Mouse (Mus musculus): Measurements from ENCODE around the gene Serpinb1b. TPM values are rescaled to one million over a fixed set of nuclear protein-coding genes. Genes with fewer than 3 reads are reported as not detected.

Gene Serpinb1b
- polyA plus RNA-seq, 1 experiment from 2014 or later = 2.0 TPM

DNA sequence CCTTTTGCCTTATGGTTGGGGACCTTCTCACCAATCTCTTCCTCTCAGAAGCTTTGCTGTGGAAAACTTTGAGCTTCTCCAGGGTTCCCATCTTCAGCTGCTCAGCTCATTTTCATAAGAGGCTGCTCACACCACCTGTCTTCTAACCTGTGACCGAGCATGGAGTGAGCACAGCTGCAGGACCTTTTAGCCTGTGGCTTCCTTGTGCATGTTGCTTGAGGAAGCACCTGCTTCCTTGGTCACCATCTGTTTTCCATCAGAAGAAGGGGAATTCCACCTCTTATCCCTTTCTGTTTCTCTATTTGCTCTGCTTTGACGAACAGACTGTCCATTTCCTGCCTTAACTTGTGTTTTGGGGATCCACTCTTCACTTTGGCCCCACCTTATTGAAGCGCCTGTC lies 34.7 kb downstream of the Serpinb1b start:
- ATAC-seq (replicated peaks) = no peak
- Histone ChIP-seq H3K4me1 (no peaks in the 10 kb centered on the region), H3K27me3 (replicated peaks) (no peaks in the 10 kb centered on the region), H3K4me2 (no peak overlapping the region), H3K4me3 (no peak overlapping the region), H3K36me3 (replicated peaks) (no peaks in the 10 kb centered on the region), H3K9ac (no peak overlapping the region), H3K9me3 (no peaks in the 10 kb centered on the region), H3K27ac (no peak overlapping the region)
- 63% methylated on average over 3 of the region's 3 CpGs for WGBS

DNA sequence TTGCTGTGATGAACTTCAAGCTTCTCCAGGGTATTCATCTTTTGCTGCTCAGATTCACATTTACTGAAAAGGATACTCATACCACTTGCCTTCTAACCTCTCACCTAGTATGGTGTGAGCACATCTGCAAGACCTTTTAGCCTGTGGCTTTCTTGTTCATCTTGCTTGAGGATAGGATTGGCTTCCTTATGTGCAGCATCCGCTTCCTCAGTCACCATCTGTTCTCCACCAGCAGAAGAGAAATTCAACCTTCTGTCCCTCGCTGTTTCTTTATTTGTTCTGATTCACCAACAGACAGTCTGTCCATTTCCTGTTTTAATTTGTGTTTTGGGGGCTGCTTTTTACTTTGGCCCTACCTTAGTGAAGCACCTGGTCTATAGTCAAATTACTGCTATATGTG lies 59.3 kb downstream of the Serpinb1b start:
- no peak overlapping the region for H3K27ac ChIP-seq
- no peak overlapping the region for H3K9ac ChIP-seq
- WGBS = 88% methylated on average over 2 of the region's 2 CpGs
- no peaks in the 10 kb centered on the region for H3K27me3 ChIP-seq (replicated peaks)
- H3K4me3 ChIP-seq = no peak overlapping the region
- H3K9me3 ChIP-seq = 0 out of 2 replicates have a peak, but pooled peaks cover 2% of the 10 kb centered on the region
- no peak for ATAC-seq (replicated peaks)
- no peak overlapping the region for H3K4me2 ChIP-seq
- H3K36me3 ChIP-seq (replicated peaks) = no peaks in the 10 kb centered on the region
- H3K4me1 ChIP-seq = no peaks in the 10 kb centered on the region

DNA sequence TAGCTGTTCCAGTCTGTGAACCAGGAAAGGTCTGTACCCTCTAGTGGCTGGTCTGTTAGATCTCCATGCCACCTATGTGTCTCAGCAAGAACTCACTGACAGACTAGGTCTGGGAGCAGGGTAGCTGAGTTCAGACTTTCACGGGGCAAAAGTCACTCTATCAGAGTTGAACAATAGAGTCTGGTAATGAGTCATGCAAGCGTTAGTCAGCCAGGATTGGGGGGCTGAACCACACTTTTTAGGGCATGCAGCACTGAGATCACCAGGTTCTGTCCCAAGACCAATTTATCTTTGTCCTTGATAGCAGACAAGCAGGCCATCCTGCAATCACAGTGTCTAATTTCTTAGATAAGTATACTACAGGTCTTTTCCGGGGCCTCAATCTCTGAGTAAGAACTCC lies 63.1 kb downstream of the Serpinb1b start:
- H3K4me2 ChIP-seq = no peak overlapping the region
- H3K27me3 ChIP-seq (replicated peaks) = no peaks in the 10 kb centered on the region
- H3K4me1 ChIP-seq = no peaks in the 10 kb centered on the region
- no peak overlapping the region for H3K4me3 ChIP-seq
- no peak for ATAC-seq (replicated peaks)
- H3K27ac ChIP-seq = no peak overlapping the region
- no peak overlapping the region for H3K9ac ChIP-seq
- no peaks in the 10 kb centered on the region for H3K36me3 ChIP-seq (replicated peaks)
- 78% methylated on average over 3 of the region's 3 CpGs for WGBS
- 0 out of 2 replicates have a peak, but pooled peaks cover 2% of the 10 kb centered on the region for H3K9me3 ChIP-seq

Other genes starting within 250 kb of the Serpinb1b start
- 2.9 and 3.0 TPM in 2 replicates for gene Serpinb1a, start 227.4 kb upstream of the Serpinb1b start, polyA plus RNA-seq (2015; fragmentation: Nextera tagmentation; extraction: Ambion mirVana)
- not detected in 2 replicates for gene Serpinb1c, start 180.4 kb upstream of the Serpinb1b start, polyA plus RNA-seq (2015; fragmentation: Nextera tagmentation; extraction: Ambion mirVana)
- 1.6 and 1.7 TPM in 2 replicates for gene Serpinb6b, start 113.4 kb upstream of the Serpinb1b start, polyA plus RNA-seq (2015; fragmentation: Nextera tagmentation; extraction: Ambion mirVana)
- gene Serpinb9, start 75.3 kb upstream of the Serpinb1b start, polyA plus RNA-seq (2015; fragmentation: Nextera tagmentation; extraction: Ambion mirVana) = 1.6 and 2.1 TPM in 2 replicates
- gene Serpinb9b, start 51.2 kb upstream of the Serpinb1b start, polyA plus RNA-seq (2015; fragmentation: Nextera tagmentation; extraction: Ambion mirVana) = 0.23 and 0.36 TPM in 2 replicates
- not detected in 2 replicates for gene Serpinb9c, start 81.2 kb downstream of the Serpinb1b start, polyA plus RNA-seq (2015; fragmentation: Nextera tagmentation; extraction: Ambion mirVana)
- gene Serpinb9d, start 114.4 kb downstream of the Serpinb1b start, polyA plus RNA-seq (2015; fragmentation: Nextera tagmentation; extraction: Ambion mirVana) = not detected in 2 replicates
- gene Serpinb9e, start 171.0 kb downstream of the Serpinb1b start, polyA plus RNA-seq (2015; fragmentation: Nextera tagmentation; extraction: Ambion mirVana) = not detected in 2 replicates
- gene Serpinb9f, start 245.5 kb downstream of the Serpinb1b start, polyA plus RNA-seq (2015; fragmentation: Nextera tagmentation; extraction: Ambion mirVana) = not detected in 2 replicates

Measured in midbrain, embryonic 15.5 days (tissue).